Mouse (Mus musculus) small intestine, adult 2 months (tissue): ENCODE results near the gene Zrsr1.

Source experiments
- CTCF ChIP-seq: fragments of 200-500 bp; IDR thresholded peaks from 2 replicates; pipeline ENCODE4 v1.5.1; 2012; ENCODE audit warnings: low read depth, mild to moderate bottlenecking, control low read depth, inconsistent platforms, low read length, moderate library complexity, mixed read lengths; ENCODE audit not compliant: insufficient replicate concordance, insufficient read length; ENCODE audit errors: extremely low read depth
- POLR2A ChIP-seq: fragments of 200-500 bp; IDR thresholded peaks from 2 replicates; pipeline ENCODE4 v1.6.1; 2012; ENCODE audit warnings: low read depth, mild to moderate bottlenecking, control low read depth, inconsistent platforms, low read length, moderate library complexity

DNA sequence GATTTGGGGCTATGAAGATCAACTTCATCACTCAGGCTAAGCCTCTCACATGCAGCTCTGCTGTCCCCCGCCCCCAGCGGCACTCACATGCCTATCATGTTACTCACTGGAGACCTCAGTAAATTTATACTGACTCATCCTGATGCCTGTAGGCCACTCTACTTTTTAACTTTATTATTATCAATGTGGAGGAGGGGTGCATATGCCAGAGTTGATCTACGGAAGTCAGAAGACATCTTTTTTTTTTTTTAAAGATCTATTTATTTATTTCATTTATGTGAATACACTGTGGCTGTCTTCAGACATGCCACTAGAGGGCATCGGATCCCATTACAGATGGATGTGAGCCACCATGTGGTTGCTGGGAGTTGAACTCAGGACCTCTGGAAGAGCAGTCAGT, 6.3 kb upstream of the Zrsr1 start:
- TF ChIP-seq POLR2A: no peak
- TF ChIP-seq CTCF: no peak; the same call in 1 of the 2 replicates
